Mouse (Mus musculus) left cerebral cortex, adult 8-10 months (tissue): Measurements from ENCODE around the gene Dlk1. TPM values are rescaled to one million over a fixed set of nuclear protein-coding genes. Genes with fewer than 3 reads are reported as not detected.
"Not testable (repeated sequence)": the region's sequence is repeated elsewhere in the genome, so short reads cannot be mapped to it uniquely, and the experiment has no call there.

Experiments used
- DNase-seq, 2 experiments: peaks; one replicate each; pipeline ENCODE4 v3.0.0; 2022; ENCODE audit warnings: low spot score in 2 of 2
- total RNA-seq, 4 experiments: library from RNA; stranded (reverse); gene quantifications; 2 replicates each; pipeline ENCODE4 v1.2.4; 2022

Gene Dlk1
- total RNA-seq, 4 experiments from 2014 or later, result 12.6 to 16.4 (median 13.7) TPM

- DNase-seq, result no peak
These were observed 14.2 kb upstream of the Dlk1 start for GRCm38 (mm10) chr12:109438383-109438782.

- DNase-seq, result no peak
These were observed 12.6 kb upstream of the Dlk1 start for GRCm38 (mm10) chr12:109439974-109440373.

GRCm38 (mm10) chr12:109441366-109441765, 11.3 kb upstream of the Dlk1 start:
- DNase-seq, result peak in 1 of 2 experiments; percentile 47

- DNase-seq, result no peak
These were observed 10.5 kb upstream of the Dlk1 start for GRCm38 (mm10) chr12:109442115-109442514.

- DNase-seq, result no peak
These were observed 9.3 kb upstream of the Dlk1 start for GRCm38 (mm10) chr12:109443276-109443675.

GRCm38 (mm10) chr12:109444999-109445398, 7.6 kb upstream of the Dlk1 start:
- DNase-seq, result no peak

GRCm38 (mm10) chr12:109445499-109446235, 7.0 kb upstream of the Dlk1 start:
- DNase-seq, result no peak

- no peak for DNase-seq
These were observed 6.2 kb upstream of the Dlk1 start for GRCm38 (mm10) chr12:109446236-109446941.

- DNase-seq, result no peak
These were observed 2.9 kb upstream of the Dlk1 start for GRCm38 (mm10) chr12:109449421-109450411.

GRCm38 (mm10) chr12:109453065-109453997, 708 bp downstream of the Dlk1 start:
- DNase-seq, result no peak

- no peak for DNase-seq
These were observed 1.5 kb downstream of the Dlk1 start for GRCm38 (mm10) chr12:109454137-109454536.

GRCm38 (mm10) chr12:109456531-109457202, 4.0 kb downstream of the Dlk1 start:
- DNase-seq, result no peak

GRCm38 (mm10) chr12:109457836-109458235, 5.2 kb downstream of the Dlk1 start:
- no peak for DNase-seq

GRCm38 (mm10) chr12:109458896-109459295, 6.3 kb downstream of the Dlk1 start:
- no peak for DNase-seq

- DNase-seq, result no peak
These were observed 7.1 kb downstream of the Dlk1 start for GRCm38 (mm10) chr12:109459481-109460401.

- DNase-seq, result no peak
These were observed 10.0 kb downstream of the Dlk1 start for GRCm38 (mm10) chr12:109462594-109462993.

GRCm38 (mm10) chr12:109467417-109467816, 14.8 kb downstream of the Dlk1 start:
- not testable (repeated sequence) for DNase-seq

GRCm38 (mm10) chr12:109469793-109470192, 17.2 kb downstream of the Dlk1 start:
- DNase-seq, result no peak

- peak in 1 of 2 experiments; percentile 53 for DNase-seq
These were observed 20.0 kb downstream of the Dlk1 start for GRCm38 (mm10) chr12:109472627-109473026.
